Mouse (Mus musculus) heart, embryonic 11.5 days (tissue): ENCODE measurements around the gene Utp15. TPM values are rescaled to one million over a fixed set of nuclear protein-coding genes. Genes with fewer than 3 reads are reported as not detected.
A peak's percentile ranks its signal among the peaks of the same experiment; 100 is the strongest.

Source experiments
- ATAC-seq: fragments of 200-750 bp; cut with Nextera tagmentation; replicated peaks from 2 replicates; pipeline ENCODE4 v1.8.0; 2017; ENCODE audit warnings: moderate library complexity; ENCODE audit not compliant: insufficient number of reproducible peaks, low FRiP score, low TSS enrichment
- H3K27ac ChIP-seq: fragments of 300-500 bp; sonication (generic); 2 replicates; pipeline ENCODE4 v1.5.1; 2014; ENCODE audit warnings: mild to moderate bottlenecking, low read depth, low read length
- H3K27me3 ChIP-seq: fragments of 300-500 bp; sonication (generic); 2 replicates; pipeline ENCODE4 v1.6.1; 2014; ENCODE audit warnings: mild to moderate bottlenecking, low read length, mixed read lengths; ENCODE audit not compliant: control insufficient read depth, insufficient read depth
- H3K36me3 ChIP-seq: fragments of 300-500 bp; sonication (generic); 2 replicates; pipeline ENCODE4 v1.6.1; 2014; ENCODE audit warnings: mild to moderate bottlenecking, low read length, moderate library complexity, mixed read lengths; ENCODE audit not compliant: control insufficient read depth, insufficient read depth
- H3K4me1 ChIP-seq: fragments of 300-500 bp; sonication (generic); 2 replicates; pipeline ENCODE4 v1.6.1; 2014; ENCODE audit warnings: low read length; ENCODE audit not compliant: control insufficient read depth, insufficient read depth
- H3K4me2 ChIP-seq: fragments of 300-500 bp; sonication (generic); 2 replicates; pipeline ENCODE4 v1.6.1; 2014; ENCODE audit warnings: mild to moderate bottlenecking, moderate library complexity
- H3K4me3 ChIP-seq: fragments of 300-500 bp; sonication (generic); 2 replicates; pipeline ENCODE4 v1.5.1; 2014; ENCODE audit warnings: low read depth, low read length
- H3K9ac ChIP-seq: fragments of 300-500 bp; sonication (generic); 2 replicates; pipeline ENCODE4 v1.6.1; 2014; ENCODE audit warnings: mild to moderate bottlenecking, low read depth, low read length, moderate library complexity
- H3K9me3 ChIP-seq: fragments of 300-500 bp; sonication (generic); replicated peaks from 2 replicates; pipeline ENCODE4 v1.6.1; 2016; ENCODE audit warnings: low read length; ENCODE audit not compliant: control insufficient read depth
- WGBS: fragments of 180-500 bp; shearing (Covaris S2); extraction: QIAGEN DNeasy Blood & Tissue Kit; methylation state at CpG from one replicate; pipeline ENCODE4 v1.1.7; 2014; ENCODE audit not compliant: insufficient replicate concordance; 5-methylcytosine and 5-hydroxymethylcytosine counted together
- polyA plus RNA-seq: library from polyadenylated mRNA; unstranded; fragments of >200 nt; fragmentation: Nextera tagmentation; extraction: Ambion mirVana; gene quantifications from 2 replicates; pipeline ENCODE4 v1.2.1, GENCODE M21; 2014

Utp15 gene
- polyA plus RNA-seq, 1 experiment from 2014 or later: 19.9 TPM

- Histone ChIP-seq H3K4me1 (peaks cover 10% of the 10 kb centered on the region), H3K27me3 (peaks cover 7% of the 10 kb centered on the region; the same call in 1 of the 2 replicates), H3K9me3 (no peaks in the 10 kb centered on the region), H3K27ac (peak within 1 kb of the TSS; percentile 68), H3K9ac (peak within 1 kb of the TSS; percentile 77), H3K36me3 (no peaks in the 10 kb centered on the region), H3K4me3 (peak within 1 kb of the TSS; percentile 64), H3K4me2 (peak within 1 kb of the TSS; percentile 90)
- under 1% methylated on average over 49 of the region's 76 CpGs for WGBS
- peak; percentile 84 for ATAC-seq
Measured at GRCm38 (mm10) chr13:98205771-98206545, 56.9 kb downstream of the Utp15 start, which contains the start of gene Arhgef28. Gene Arhgef28 (minus strand): TSS chr13:98206439.

GRCm38 (mm10) chr13:98205111-98205510, 57.7 kb downstream of the Utp15 start:
- Histone ChIP-seq H3K4me2 (peak overlapping the region; percentile 90), H3K27ac (no peak overlapping the region), H3K4me3 (peak overlapping the region; percentile 64), H3K4me1 (peaks cover 12% of the 10 kb centered on the region), H3K9ac (no peak overlapping the region), H3K36me3 (no peaks in the 10 kb centered on the region), H3K27me3 (peaks cover 5% of the 10 kb centered on the region; the same call in 1 of the 2 replicates), H3K9me3 (no peaks in the 10 kb centered on the region)
- 29% methylated on average over 8 of the region's 8 CpGs for WGBS
- ATAC-seq: no peak

GRCm38 (mm10) chr13:98204371-98204770, 58.5 kb downstream of the Utp15 start:
- Histone ChIP-seq H3K4me2 (no peak overlapping the region), H3K36me3 (no peaks in the 10 kb centered on the region), H3K27ac (no peak overlapping the region), H3K9ac (no peak overlapping the region), H3K27me3 (0 out of 2 replicates have a peak, but pooled peaks cover 4% of the 10 kb centered on the region), H3K9me3 (no peaks in the 10 kb centered on the region), H3K4me3 (no peak overlapping the region), H3K4me1 (peaks cover 12% of the 10 kb centered on the region)
- 81% methylated on average over 8 of the region's 8 CpGs for WGBS
- no peak for ATAC-seq

GRCm38 (mm10) chr13:98201436-98201835, 61.4 kb downstream of the Utp15 start:
- 30% methylated on average over 9 of the region's 9 CpGs for WGBS
- H3K4me3 ChIP-seq: no peak overlapping the region
- peaks cover 9% of the 10 kb centered on the region for H3K4me1 ChIP-seq
- H3K9me3 ChIP-seq: no peaks in the 10 kb centered on the region
- no peaks in the 10 kb centered on the region for H3K36me3 ChIP-seq
- H3K27ac ChIP-seq: no peak overlapping the region
- no peak for ATAC-seq
- H3K27me3 ChIP-seq: no peaks in the 10 kb centered on the region
- H3K4me2 ChIP-seq: peak overlapping the region; percentile 21
- H3K9ac ChIP-seq: no peak overlapping the region

Other genes starting within 250 kb of the Utp15 start
- 11.0 and 12.5 TPM in 2 replicates for gene Arhgef28, start 56.6 kb downstream of the Utp15 start, polyA plus RNA-seq
- 18.0 and 21.0 TPM in 2 replicates for gene Ankra2, start within 50 bp of the Utp15 start, polyA plus RNA-seq
- not detected in 2 replicates for gene Gm21976, start 16.8 kb upstream of the Utp15 start, polyA plus RNA-seq
- 523 and 573 TPM in 2 replicates for gene Btf3, start 54.0 kb upstream of the Utp15 start, polyA plus RNA-seq
- gene Foxd1, start 91.2 kb upstream of the Utp15 start, polyA plus RNA-seq: 0.13 and 0.20 TPM in 2 replicates
- gene Gm10320, start 229.0 kb upstream of the Utp15 start, polyA plus RNA-seq: 0.37 and 0.65 TPM in 2 replicates